Mouse (Mus musculus) myocyte (in vitro differentiated cells): ENCODE data around the gene Tmem139.

Source experiments
- CEBPB ChIP-seq: IDR thresholded peaks from 2 replicates; pipeline ENCODE4 v1.6.1; 2011; ENCODE audit warnings: mild to moderate bottlenecking, moderate library complexity; ENCODE audit not compliant: poor library complexity, insufficient read depth, severe bottlenecking
- E2F4 ChIP-seq: IDR thresholded peaks from one replicate; pipeline ENCODE4 v1.6.1; 2011; ENCODE audit warnings: mild to moderate bottlenecking, control low read depth, moderate library complexity; ENCODE audit not compliant: insufficient read depth
- MAX ChIP-seq: IDR thresholded peaks from one replicate; pipeline ENCODE4 v1.6.1; 2011; ENCODE audit warnings: low read depth, mild to moderate bottlenecking, control low read depth
- MYOD1 ChIP-seq, 3 experiments: IDR thresholded peaks; one replicate each; pipeline ENCODE4 v1.6.1; 2011; ENCODE audit warnings: control low read depth in 2 of 3, low read depth in 2 of 3, mild to moderate bottlenecking in 2 of 3, moderate library complexity in 1 of 3; ENCODE audit not compliant: insufficient read length in 2 of 3, control insufficient read depth in 1 of 3
- POLR2A ChIP-seq: IDR thresholded peaks from one replicate; pipeline ENCODE4 v1.6.1; 2011; ENCODE audit warnings: low read depth, mild to moderate bottlenecking, control low read depth, moderate library complexity; ENCODE audit not compliant: insufficient read length
- POLR2AphosphoS2 ChIP-seq: IDR thresholded peaks from one replicate; pipeline ENCODE4 v1.6.1; 2011; ENCODE audit warnings: low read depth, control low read depth; ENCODE audit not compliant: insufficient read length
- TCF12 ChIP-seq: IDR thresholded peaks from one replicate; pipeline ENCODE4 v1.6.1; 2011; ENCODE audit warnings: mild to moderate bottlenecking, control low read depth; ENCODE audit not compliant: poor library complexity, insufficient read depth, severe bottlenecking
- USF1 ChIP-seq: IDR thresholded peaks from one replicate; pipeline ENCODE4 v1.6.1; 2011; ENCODE audit warnings: low read depth, mild to moderate bottlenecking, control low read depth, moderate library complexity

DNA sequence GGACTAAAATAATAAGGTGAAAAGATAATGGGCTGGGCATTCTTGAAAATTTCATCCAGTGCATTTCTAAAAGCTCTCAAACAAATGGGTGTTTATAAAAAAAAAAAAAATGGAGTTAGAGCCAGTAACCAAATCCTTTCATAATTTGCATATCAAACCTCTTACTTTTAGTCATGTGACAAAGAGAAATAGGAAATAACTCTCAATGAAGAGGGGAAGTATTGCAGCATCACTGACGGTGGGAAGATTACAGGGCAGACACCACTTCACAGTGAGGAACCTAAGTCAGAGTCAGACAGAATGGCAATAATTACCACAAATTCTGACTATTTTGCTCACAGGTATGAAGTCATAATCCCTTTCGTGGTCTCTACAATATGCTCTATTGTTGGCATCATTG lies 46.7 kb upstream of the Tmem139 start, which contains the start of gene Tas2r144:
- TF ChIP-seq MYOD1 (IDR thresholded peaks at IDR 0.05; ENCODE audit: control insufficient read depth in 1 of 3, insufficient read length in 2 of 3, low read depth in 2 of 3), result no peak
- TF ChIP-seq MAX, result no peak
- no peak for TF ChIP-seq POLR2A
- no peak for TF ChIP-seq POLR2AphosphoS2
- no peak for TF ChIP-seq USF1
- no peak for TF ChIP-seq TCF12
- no peak for TF ChIP-seq CEBPB
- no peak for TF ChIP-seq E2F4
